Mouse (Mus musculus) cortical plate, adult 2 months (tissue): Measurements from ENCODE around the gene Pafah1b2.

Experiments used
- CTCF ChIP-seq: fragments of 200-500 bp; IDR thresholded peaks from 2 replicates; pipeline ENCODE4 v1.5.1; 2011; ENCODE audit warnings: mild to moderate bottlenecking, control low read depth, low read length; ENCODE audit not compliant: insufficient read depth; ENCODE audit errors: extremely low read depth
- POLR2A ChIP-seq: fragments of 200-500 bp; IDR thresholded peaks from 2 replicates; pipeline ENCODE4 v1.6.1; 2011; ENCODE audit warnings: mild to moderate bottlenecking, low read length, control low read depth; ENCODE audit not compliant: insufficient read depth; ENCODE audit errors: extremely low read depth

DNA sequence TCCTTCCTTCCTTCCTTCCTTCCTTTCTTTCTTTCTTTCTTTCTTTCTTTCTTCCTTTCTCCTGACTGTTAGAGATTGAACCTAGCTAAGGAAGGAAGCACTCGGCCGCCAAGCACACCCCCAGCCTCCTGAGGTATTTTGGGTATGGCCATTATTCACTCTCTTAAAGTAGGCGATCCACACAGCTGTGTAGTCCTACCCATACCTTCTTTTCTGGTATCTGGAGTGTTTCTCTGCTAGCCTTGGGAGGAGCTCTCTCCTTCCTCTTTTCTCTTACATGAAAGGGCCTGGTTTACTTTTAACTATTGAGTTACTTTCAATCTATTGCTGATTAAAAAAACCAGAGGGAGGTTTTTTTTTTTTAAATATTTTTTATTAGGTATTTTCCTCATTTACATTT is 21.4 kb upstream of the Pafah1b2 start:
- no peak for TF ChIP-seq POLR2A
- no peak for TF ChIP-seq CTCF
